In the genomic region with DNA sequence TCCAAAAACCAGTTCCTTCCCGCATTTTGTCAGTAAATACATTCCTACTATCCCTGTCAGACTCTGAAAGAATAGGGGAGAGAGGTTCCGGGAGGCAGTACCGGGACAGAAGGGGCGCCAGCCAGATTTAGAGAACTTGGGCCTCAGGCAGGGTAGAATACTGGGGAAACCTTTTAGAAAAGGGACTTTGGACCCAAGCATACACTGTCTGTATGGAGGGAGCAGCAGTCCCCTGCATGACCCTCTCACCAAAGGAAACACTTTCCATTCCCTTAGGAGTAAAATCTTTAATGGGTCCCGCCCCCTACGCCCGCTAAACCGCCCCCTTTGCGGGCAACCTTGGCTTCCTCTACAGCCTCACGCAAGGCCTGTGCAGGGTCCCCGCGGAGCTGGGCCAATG, we compare ENCODE assay signal across 8 mouse cellular contexts. TPM values are rescaled to one million over a fixed set of nuclear protein-coding genes. Genes with fewer than 3 reads are reported as not detected.
DNase-seq lines count a peak whose midpoint lies in the region; ATAC-seq and TF ChIP-seq lines count a peak whose summit lies in the region.

No protein-coding gene starts in this region.

- H3K27ac ChIP-seq in layer of hippocampus, adult 2 months = peak overlapping the region; percentile 82
- 0 out of 2 replicates have a peak overlapping the region, but pooled peaks have one; percentile 39 for H3K27ac ChIP-seq in embryonic facial prominence, embryonic 13.5 days
- H3K27ac ChIP-seq in limb, embryonic 10.5 days = peak overlapping the region; percentile 57
- H3K27ac ChIP-seq in neural tube, embryonic 14.5 days (ENCODE audit: low read depth, low read length) = no peak overlapping the region; the same call in 1 of the 2 replicates

- peaks cover 66% of the 10 kb centered on the region for H3K4me1 ChIP-seq in embryonic facial prominence, embryonic 13.5 days
- H3K4me1 ChIP-seq in limb, embryonic 10.5 days = peaks cover 62% of the 10 kb centered on the region
- peaks cover 40% of the 10 kb centered on the region for H3K4me1 ChIP-seq in neural tube, embryonic 14.5 days (ENCODE audit: control insufficient read depth, insufficient read depth, low read length)

- ATAC-seq in embryonic facial prominence, embryonic 13.5 days (ENCODE audit: insufficient number of reproducible peaks, insufficient read depth, low FRiP score, low TSS enrichment, low read depth) = no peak
- ATAC-seq in neural tube, embryonic 14.5 days (ENCODE audit: low read depth) = no peak

- peaks cover 46% of the 10 kb centered on the region for H3K27me3 ChIP-seq in embryonic facial prominence, embryonic 13.5 days
- H3K27me3 ChIP-seq in limb, embryonic 10.5 days (ENCODE audit: low read depth, poor library complexity, severe bottlenecking) = peaks cover 98% of the 10 kb centered on the region
- H3K27me3 ChIP-seq in neural tube, embryonic 14.5 days (ENCODE audit: control insufficient read depth, insufficient read depth, low read length) = peaks cover 11% of the 10 kb centered on the region

- TF ChIP-seq CTCF in layer of hippocampus, adult 2 months (conservative IDR thresholded peaks at IDR 0.05) = no peak

- 2% methylated on average over 12 of the region's 12 CpGs for WGBS in embryonic facial prominence, embryonic 13.5 days
- WGBS in limb, embryonic 10.5 days = 3% methylated on average over 12 of the region's 12 CpGs
- 1% methylated on average over 12 of the region's 12 CpGs for WGBS in neural tube, embryonic 14.5 days

- H3K9ac ChIP-seq in embryonic facial prominence, embryonic 13.5 days = peak overlapping the region; percentile 74
- H3K9ac ChIP-seq in neural tube, embryonic 14.5 days (replicated peaks; ENCODE audit: low read depth, low read length) = peak overlapping the region; percentile 50

- peak overlapping the region; percentile 63 for H3K4me3 ChIP-seq in layer of hippocampus, adult 2 months
- H3K4me3 ChIP-seq in embryonic facial prominence, embryonic 13.5 days = peak overlapping the region; percentile 56
- peak overlapping the region; percentile 62 for H3K4me3 ChIP-seq in limb, embryonic 10.5 days
- peak overlapping the region; percentile 55 for H3K4me3 ChIP-seq in neural tube, embryonic 14.5 days (ENCODE audit: low read depth, low read length)

- DNase-seq in layer of hippocampus, adult 2 months (ENCODE audit: low spot score in 2 of 2) = no peak
- no peak for DNase-seq in layer of hippocampus, postnatal 25 days (ENCODE audit: extremely low spot score in 1 of 2, low spot score in 1 of 2)
- DNase-seq in limb, embryonic 10.5 days (ENCODE audit: low spot score) = no peak
- no peak for DNase-seq in T-cell, adult 2 months (ENCODE audit: low spot score)
- no peak for DNase-seq in adrenal gland, adult 18-20 months (ENCODE audit: low spot score in 2 of 2)
- no peak for DNase-seq in adrenal gland, adult (ENCODE audit: inconsistent age in 2 of 2, low spot score in 1 of 2)

- no peaks in the 10 kb centered on the region; the same call in 1 of the 2 replicates for H3K36me3 ChIP-seq in embryonic facial prominence, embryonic 13.5 days
- no peaks in the 10 kb centered on the region for H3K36me3 ChIP-seq in limb, embryonic 10.5 days
- H3K36me3 ChIP-seq in neural tube, embryonic 14.5 days (ENCODE audit: control insufficient read depth, insufficient read depth, low read length) = no peaks in the 10 kb centered on the region

- H3K4me2 ChIP-seq in embryonic facial prominence, embryonic 13.5 days = peak overlapping the region; percentile 98
- H3K4me2 ChIP-seq in neural tube, embryonic 14.5 days (ENCODE audit: low read depth, low read length) = peak overlapping the region; percentile 96

- H3K9me3 ChIP-seq in embryonic facial prominence, embryonic 13.5 days = peaks cover 3% of the 10 kb centered on the region; the same call in 1 of the 2 replicates
- H3K9me3 ChIP-seq in limb, embryonic 10.5 days (replicated peaks) = no peaks in the 10 kb centered on the region
- no peaks in the 10 kb centered on the region for H3K9me3 ChIP-seq in neural tube, embryonic 14.5 days (ENCODE audit: control insufficient read depth, low read length)

RNA-seq across cellular contexts. Expression of a gene that starts 1.7 kb away (rescaled TPM):
- 10 to 100 TPM; 25.6 to 28.0 TPM for total RNA-seq in layer of hippocampus, adult 2 months (2021)
- total RNA-seq in layer of hippocampus, postnatal 25 days (2021) = 10 to 100 TPM; 28.3 to 33.3 TPM
- polyA plus RNA-seq in embryonic facial prominence, embryonic 13.5 days (2015; fragmentation: Nextera tagmentation; extraction: Ambion mirVana) = 3.6 TPM in 2 replicates
- polyA plus RNA-seq in limb, embryonic 10.5 days (2016; fragmentation: Nextera tagmentation; extraction: Ambion mirVana) = 0.40 and 0.55 TPM in 2 replicates
- polyA plus RNA-seq in neural tube, embryonic 14.5 days (2014; fragmentation: Nextera tagmentation; extraction: Ambion mirVana) = 6.4 and 9.1 TPM in 2 replicates
- total RNA-seq in adrenal gland, adult 18-20 months (2021) = 10 to 100 TPM in 1 of 2 experiments, 1 to 10 TPM in 1; 3.0 to 13.0 TPM

RNA-seq across cellular contexts. Expression of a gene that starts 2.1 kb away (rescaled TPM):
- not detected for total RNA-seq in layer of hippocampus, adult 2 months (2021)
- not detected for total RNA-seq in layer of hippocampus, postnatal 25 days (2021)
- polyA plus RNA-seq in embryonic facial prominence, embryonic 13.5 days (2015; fragmentation: Nextera tagmentation; extraction: Ambion mirVana) = 4.0 and 4.7 TPM in 2 replicates
- 1.4 and 1.5 TPM in 2 replicates for polyA plus RNA-seq in limb, embryonic 10.5 days (2016; fragmentation: Nextera tagmentation; extraction: Ambion mirVana)
- 0.68 and 0.76 TPM in 2 replicates for polyA plus RNA-seq in neural tube, embryonic 14.5 days (2014; fragmentation: Nextera tagmentation; extraction: Ambion mirVana)
- total RNA-seq in adrenal gland, adult 18-20 months (2021) = under 1 TPM; 0.36 to 0.51 TPM

RNA-seq across cellular contexts. Expression of a gene that starts 7.6 kb away (rescaled TPM):
- 1 to 10 TPM; 1.1 to 1.3 TPM for total RNA-seq in layer of hippocampus, adult 2 months (2021)
- total RNA-seq in layer of hippocampus, postnatal 25 days (2021) = 1 to 10 TPM in 1 of 2 experiments, under 1 TPM in 1; 0.79 to 1.1 TPM
- 5.4 and 5.7 TPM in 2 replicates for polyA plus RNA-seq in embryonic facial prominence, embryonic 13.5 days (2015; fragmentation: Nextera tagmentation; extraction: Ambion mirVana)
- polyA plus RNA-seq in limb, embryonic 10.5 days (2016; fragmentation: Nextera tagmentation; extraction: Ambion mirVana) = 0.87 and 2.5 TPM in 2 replicates
- polyA plus RNA-seq in neural tube, embryonic 14.5 days (2014; fragmentation: Nextera tagmentation; extraction: Ambion mirVana) = 0.78 and 1.3 TPM in 2 replicates
- total RNA-seq in adrenal gland, adult 18-20 months (2021) = 1 to 10 TPM; 1.3 to 3.9 TPM

RNA-seq across cellular contexts. Expression of a gene that starts 11.8 kb away (rescaled TPM):
- total RNA-seq in layer of hippocampus, adult 2 months (2021) = not detected
- total RNA-seq in layer of hippocampus, postnatal 25 days (2021) = not detected
- not detected in 2 replicates for polyA plus RNA-seq in embryonic facial prominence, embryonic 13.5 days (2015; fragmentation: Nextera tagmentation; extraction: Ambion mirVana)
- not detected in 2 replicates for polyA plus RNA-seq in limb, embryonic 10.5 days (2016; fragmentation: Nextera tagmentation; extraction: Ambion mirVana)
- polyA plus RNA-seq in neural tube, embryonic 14.5 days (2014; fragmentation: Nextera tagmentation; extraction: Ambion mirVana) = not detected in 2 replicates
- not detected for total RNA-seq in adrenal gland, adult 18-20 months (2021)

RNA-seq across cellular contexts. Expression of a gene that starts 14.9 kb away (rescaled TPM):
- total RNA-seq in layer of hippocampus, adult 2 months (2021) = not detected
- total RNA-seq in layer of hippocampus, postnatal 25 days (2021) = not detected
- not detected in 2 replicates for polyA plus RNA-seq in embryonic facial prominence, embryonic 13.5 days (2015; fragmentation: Nextera tagmentation; extraction: Ambion mirVana)
- polyA plus RNA-seq in limb, embryonic 10.5 days (2016; fragmentation: Nextera tagmentation; extraction: Ambion mirVana) = not detected in 2 replicates
- 0.16 TPM in 1 of 2 replicates, not detected in the other for polyA plus RNA-seq in neural tube, embryonic 14.5 days (2014; fragmentation: Nextera tagmentation; extraction: Ambion mirVana)
- not detected for total RNA-seq in adrenal gland, adult 18-20 months (2021)
